Mouse (Mus musculus): ENCODE data around the gene Arhgap18. TPM values are rescaled to one million over a fixed set of nuclear protein-coding genes. Genes with fewer than 3 reads are reported as not detected.
"Not testable (repeated sequence)": the region's sequence is repeated elsewhere in the genome, so short reads cannot be mapped to it uniquely, and the experiment has no call there.

The Arhgap18 gene
- polyA plus RNA-seq, 1 experiment from 2014 or later = 45.1 TPM

DNA sequence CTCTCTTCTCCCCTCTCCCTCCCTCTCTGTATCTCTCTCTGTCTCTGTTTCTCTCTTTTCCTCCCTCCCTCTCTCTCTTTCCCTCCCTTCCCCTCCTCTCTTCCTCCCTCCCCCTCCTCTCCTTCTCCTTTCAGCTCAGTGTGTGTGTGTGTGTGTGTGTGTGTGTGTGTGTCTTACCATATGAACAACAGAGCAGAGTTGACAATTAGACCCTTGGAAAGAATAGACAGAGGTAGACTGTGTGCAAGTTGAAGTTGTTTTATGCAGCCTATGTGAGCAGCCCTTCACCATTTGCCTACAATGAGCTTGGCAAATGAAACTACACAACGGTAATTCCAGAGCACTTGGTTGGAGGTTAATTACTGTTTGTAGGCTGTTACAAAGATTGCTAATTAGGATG is 159.6 kb downstream of the Arhgap18 start:
- Histone ChIP-seq H3K4me3 (ENCODE audit: low read depth, low read length) (no peak overlapping the region), H3K4me2 (replicated peaks; ENCODE audit: low read depth, low read length) (no peak overlapping the region), H3K36me3 (ENCODE audit: control insufficient read depth, insufficient read depth, low read length) (no peaks in the 10 kb centered on the region), H3K27ac (ENCODE audit: low read length) (no peak overlapping the region), H3K27me3 (ENCODE audit: control insufficient read depth, insufficient read depth, low read length) (no peaks in the 10 kb centered on the region), H3K9ac (replicated peaks; ENCODE audit: low read depth, low read length) (no peak overlapping the region), H3K4me1 (ENCODE audit: control insufficient read depth, insufficient read depth, low read length) (no peaks in the 10 kb centered on the region), H3K9me3 (ENCODE audit: control insufficient read depth, low read depth, low read length) (no peaks in the 10 kb centered on the region)
- WGBS = 85% methylated on average over 1 of the region's 1 CpGs
- no peak for ATAC-seq (ENCODE audit: insufficient number of reproducible peaks, insufficient read depth, low FRiP score, low read depth)

DNA sequence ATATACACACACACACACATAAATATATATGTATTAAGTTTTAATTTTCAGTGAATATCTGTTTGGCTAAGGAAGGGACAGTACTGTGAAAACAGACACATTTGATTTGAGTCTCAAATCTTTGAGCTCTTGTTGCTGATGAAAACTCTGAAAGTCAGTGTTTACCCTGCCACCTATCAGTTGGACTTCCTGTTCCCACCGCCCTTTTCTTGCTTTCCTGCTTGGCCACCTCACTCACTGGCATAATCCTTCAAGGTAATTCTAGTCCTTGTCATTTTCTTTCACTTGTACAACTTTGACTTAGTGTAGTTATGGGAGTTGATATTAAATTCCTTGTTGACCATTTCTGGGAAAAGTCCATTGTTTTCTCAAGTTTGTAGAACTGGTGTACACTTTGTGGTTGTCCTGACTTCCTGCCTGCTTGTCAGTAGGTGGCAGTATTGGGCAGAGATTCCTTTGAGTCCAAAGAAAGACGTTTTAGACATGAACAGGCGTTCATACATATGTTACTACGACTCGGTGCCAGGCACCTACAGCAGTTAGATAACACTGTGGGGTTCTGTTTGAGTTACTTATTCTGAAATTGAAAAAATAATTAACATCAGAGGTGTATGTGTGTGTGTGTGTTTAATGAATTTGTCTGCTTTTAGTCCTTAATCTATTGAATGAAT is 166.2 kb downstream of the Arhgap18 start:
- Histone ChIP-seq H3K4me2 (replicated peaks; ENCODE audit: low read depth, low read length) (no peak overlapping the region), H3K4me1 (ENCODE audit: control insufficient read depth, insufficient read depth, low read length) (no peaks in the 10 kb centered on the region), H3K4me3 (ENCODE audit: low read depth, low read length) (no peak overlapping the region), H3K9ac (replicated peaks; ENCODE audit: low read depth, low read length) (no peak overlapping the region), H3K27ac (ENCODE audit: low read length) (no peak overlapping the region), H3K9me3 (ENCODE audit: control insufficient read depth, low read depth, low read length) (no peaks in the 10 kb centered on the region), H3K27me3 (ENCODE audit: control insufficient read depth, insufficient read depth, low read length) (no peaks in the 10 kb centered on the region), H3K36me3 (ENCODE audit: control insufficient read depth, insufficient read depth, low read length) (no peaks in the 10 kb centered on the region)
- 37% methylated on average over 5 of the region's 5 CpGs for WGBS
- ATAC-seq (ENCODE audit: insufficient number of reproducible peaks, insufficient read depth, low FRiP score, low read depth) = 0 out of 2 replicates have a peak, but pooled peaks have one; percentile 37

DNA sequence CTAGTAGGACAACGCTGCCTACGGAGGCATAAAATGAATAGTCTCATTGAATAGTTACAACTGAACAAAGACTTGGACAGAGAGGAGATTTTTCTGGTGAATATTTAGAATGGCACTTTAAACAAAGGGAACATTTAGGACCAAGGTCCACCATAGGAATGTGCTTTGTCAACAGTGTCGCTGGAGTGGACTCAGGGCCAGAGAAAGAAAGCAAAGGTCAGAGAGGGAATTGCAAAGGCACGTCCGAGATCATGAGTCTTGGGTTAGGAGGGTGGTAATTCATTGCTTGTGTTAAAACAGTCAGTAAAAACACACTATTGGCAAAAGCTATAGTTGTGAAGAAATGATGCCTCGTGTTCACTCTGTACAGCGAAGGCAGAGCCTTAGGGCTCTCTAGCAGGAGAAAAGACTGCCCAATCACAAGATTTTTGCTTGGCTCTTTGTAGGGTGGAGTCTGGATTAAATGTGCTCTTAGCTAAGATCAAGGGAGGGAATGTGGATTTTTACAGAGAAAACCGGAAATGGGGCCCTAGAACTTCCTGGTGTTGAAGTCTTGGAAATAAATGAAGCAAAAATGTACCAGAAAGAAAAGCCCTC is 167.3 kb downstream of the Arhgap18 start:
- Histone ChIP-seq H3K4me3 (ENCODE audit: low read depth, low read length) (no peak overlapping the region), H3K4me2 (replicated peaks; ENCODE audit: low read depth, low read length) (no peak overlapping the region), H3K36me3 (ENCODE audit: control insufficient read depth, insufficient read depth, low read length) (no peaks in the 10 kb centered on the region), H3K9me3 (ENCODE audit: control insufficient read depth, low read depth, low read length) (no peaks in the 10 kb centered on the region), H3K27me3 (ENCODE audit: control insufficient read depth, insufficient read depth, low read length) (no peaks in the 10 kb centered on the region), H3K9ac (replicated peaks; ENCODE audit: low read depth, low read length) (no peak overlapping the region), H3K27ac (ENCODE audit: low read length) (no peak overlapping the region), H3K4me1 (ENCODE audit: control insufficient read depth, insufficient read depth, low read length) (no peaks in the 10 kb centered on the region)
- no peak for ATAC-seq (ENCODE audit: insufficient number of reproducible peaks, insufficient read depth, low FRiP score, low read depth)
- 51% methylated on average over 8 of the region's 8 CpGs for WGBS

DNA sequence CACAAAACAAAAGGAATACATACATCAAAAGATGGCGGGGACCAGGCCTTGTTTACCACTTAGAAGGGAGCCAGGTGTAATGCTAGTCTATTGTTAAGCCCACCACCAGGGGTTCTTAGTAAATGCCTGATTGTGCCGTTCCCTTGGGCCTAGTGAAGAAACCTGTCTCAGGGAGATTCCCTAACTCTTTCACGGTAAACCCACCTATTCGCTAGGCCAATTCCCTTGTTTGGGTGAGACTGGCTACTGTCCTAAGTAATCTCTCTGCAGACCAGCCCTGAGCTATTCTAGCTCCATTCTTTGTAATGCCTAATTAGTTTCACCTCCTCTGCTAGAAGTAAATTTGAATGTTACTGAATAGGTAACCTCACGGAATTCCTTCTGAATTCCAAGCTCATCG is 182.8 kb downstream of the Arhgap18 start:
- WGBS = 90% methylated on average over 6 of the region's 6 CpGs
- not testable (repeated sequence) for ATAC-seq (ENCODE audit: insufficient number of reproducible peaks, insufficient read depth, low FRiP score, low read depth); H3K36me3 ChIP-seq (ENCODE audit: control insufficient read depth, insufficient read depth, low read length); H3K9me3 ChIP-seq (ENCODE audit: control insufficient read depth, low read depth, low read length); H3K27me3 ChIP-seq (ENCODE audit: control insufficient read depth, insufficient read depth, low read length); H3K9ac ChIP-seq (replicated peaks; ENCODE audit: low read depth, low read length); H3K4me3 ChIP-seq (ENCODE audit: low read depth, low read length); H3K4me1 ChIP-seq (ENCODE audit: control insufficient read depth, insufficient read depth, low read length); H3K27ac ChIP-seq (ENCODE audit: low read length); H3K4me2 ChIP-seq (replicated peaks; ENCODE audit: low read depth, low read length)

DNA sequence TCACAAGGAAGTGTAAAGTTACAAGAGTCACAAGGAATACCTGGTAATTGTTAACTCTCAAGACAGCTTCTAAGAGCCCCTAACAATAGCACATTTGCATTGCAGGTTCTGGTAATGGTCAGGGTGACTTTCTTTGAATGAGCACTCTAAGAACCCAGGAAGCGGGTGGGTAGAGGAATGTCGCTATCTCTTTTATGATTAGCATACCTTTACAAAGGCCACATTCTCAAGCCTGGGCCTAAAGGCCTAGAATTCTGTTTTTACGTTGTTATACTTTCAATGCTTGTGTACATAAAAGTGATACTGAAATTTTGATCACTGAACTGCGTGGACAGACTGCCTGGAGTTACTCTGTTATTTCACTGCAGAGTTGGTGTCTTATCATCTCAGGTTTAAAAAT is 185.2 kb downstream of the Arhgap18 start:
- 83% methylated on average over 4 of the region's 4 CpGs for WGBS
- H3K36me3 ChIP-seq (ENCODE audit: control insufficient read depth, insufficient read depth, low read length); H3K27ac ChIP-seq (ENCODE audit: low read length); H3K9me3 ChIP-seq (ENCODE audit: control insufficient read depth, low read depth, low read length); H3K27me3 ChIP-seq (ENCODE audit: control insufficient read depth, insufficient read depth, low read length); H3K4me3 ChIP-seq (ENCODE audit: low read depth, low read length); H3K4me1 ChIP-seq (ENCODE audit: control insufficient read depth, insufficient read depth, low read length); ATAC-seq (ENCODE audit: insufficient number of reproducible peaks, insufficient read depth, low FRiP score, low read depth); H3K4me2 ChIP-seq (replicated peaks; ENCODE audit: low read depth, low read length); H3K9ac ChIP-seq (replicated peaks; ENCODE audit: low read depth, low read length): not testable (repeated sequence)

DNA sequence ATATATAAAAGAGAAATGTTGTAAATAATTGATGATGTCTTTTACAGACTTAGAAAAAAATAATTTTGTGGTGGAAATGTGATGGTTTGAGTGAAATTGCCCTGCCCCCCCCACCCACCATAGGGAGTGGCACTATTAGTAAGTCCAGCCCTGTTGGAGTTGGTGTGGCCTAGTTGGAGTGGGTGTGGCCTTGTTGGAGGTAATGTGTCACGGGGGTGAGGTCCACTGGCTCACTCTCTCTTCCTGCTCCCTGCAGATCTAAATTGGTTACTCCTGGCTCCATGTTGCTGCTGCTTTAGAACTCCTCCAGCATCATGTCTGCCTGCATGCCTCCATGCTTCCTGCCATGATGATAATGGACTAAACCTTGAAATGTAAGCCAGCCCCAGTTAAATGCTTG is 186.3 kb downstream of the Arhgap18 start:
- Histone ChIP-seq H3K27ac (ENCODE audit: low read length) (no peak overlapping the region), H3K27me3 (ENCODE audit: control insufficient read depth, insufficient read depth, low read length) (no peaks in the 10 kb centered on the region), H3K9me3 (ENCODE audit: control insufficient read depth, low read depth, low read length) (no peaks in the 10 kb centered on the region), H3K4me1 (ENCODE audit: control insufficient read depth, insufficient read depth, low read length) (no peaks in the 10 kb centered on the region), H3K4me2 (replicated peaks; ENCODE audit: low read depth, low read length) (no peak overlapping the region), H3K4me3 (ENCODE audit: low read depth, low read length) (no peak overlapping the region), H3K36me3 (ENCODE audit: control insufficient read depth, insufficient read depth, low read length) (no peaks in the 10 kb centered on the region), H3K9ac (replicated peaks; ENCODE audit: low read depth, low read length) (no peak overlapping the region)
- ATAC-seq (ENCODE audit: insufficient number of reproducible peaks, insufficient read depth, low FRiP score, low read depth) = no peak
- WGBS = 57% methylated on average over 1 of the region's 1 CpGs

DNA sequence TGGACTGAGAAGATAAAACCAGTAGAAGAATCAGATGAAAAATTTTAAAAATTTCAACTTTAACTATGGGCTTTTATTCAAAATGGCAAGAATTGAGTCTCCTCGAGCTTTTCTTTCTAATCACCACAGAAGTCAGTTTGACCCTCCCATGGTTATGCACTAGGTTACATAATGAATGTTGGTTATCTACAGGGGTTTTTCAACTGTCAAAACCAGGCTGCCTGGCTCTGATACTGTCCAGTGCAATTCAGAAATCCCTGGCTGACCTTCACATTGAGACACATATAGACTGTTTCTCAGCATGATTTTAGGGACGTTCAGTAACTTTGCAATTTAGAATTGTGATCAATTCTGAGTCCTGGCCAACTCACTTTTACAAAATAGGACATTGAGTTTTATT is 195.1 kb downstream of the Arhgap18 start:
- no peak for ATAC-seq (ENCODE audit: insufficient number of reproducible peaks, insufficient read depth, low FRiP score, low read depth)
- H3K36me3 ChIP-seq (ENCODE audit: control insufficient read depth, insufficient read depth, low read length) = no peaks in the 10 kb centered on the region
- 69% methylated on average over 2 of the region's 2 CpGs for WGBS
- H3K4me2 ChIP-seq (replicated peaks; ENCODE audit: low read depth, low read length) = no peak overlapping the region
- H3K4me3 ChIP-seq (ENCODE audit: low read depth, low read length) = no peak overlapping the region
- H3K9ac ChIP-seq (replicated peaks; ENCODE audit: low read depth, low read length) = no peak overlapping the region
- H3K9me3 ChIP-seq (ENCODE audit: control insufficient read depth, low read depth, low read length) = no peaks in the 10 kb centered on the region
- H3K4me1 ChIP-seq (ENCODE audit: control insufficient read depth, insufficient read depth, low read length) = no peaks in the 10 kb centered on the region
- H3K27me3 ChIP-seq (ENCODE audit: control insufficient read depth, insufficient read depth, low read length) = no peaks in the 10 kb centered on the region
- H3K27ac ChIP-seq (ENCODE audit: low read length) = no peak overlapping the region

DNA sequence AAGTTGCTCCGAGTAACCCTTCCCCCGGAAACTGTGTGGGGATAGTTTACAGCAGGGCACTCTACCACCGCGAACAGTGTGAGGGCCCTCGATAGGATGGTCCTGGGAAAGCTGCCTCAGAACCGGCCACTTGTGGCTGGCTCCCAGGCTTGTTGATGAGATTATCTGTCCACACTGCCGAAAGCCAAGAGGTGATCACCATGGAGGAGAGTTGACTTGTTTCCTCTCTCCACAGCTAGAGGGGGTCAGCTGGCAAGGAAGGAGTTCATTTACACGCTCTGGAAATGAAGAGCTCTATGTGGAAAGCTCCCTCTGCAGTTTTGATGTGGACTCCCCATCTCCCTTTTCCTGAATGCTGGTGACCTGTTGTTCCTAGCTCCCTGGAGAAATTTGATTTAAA is 196.4 kb downstream of the Arhgap18 start:
- H3K27ac ChIP-seq (ENCODE audit: low read length) = no peak overlapping the region
- H3K27me3 ChIP-seq (ENCODE audit: control insufficient read depth, insufficient read depth, low read length) = no peaks in the 10 kb centered on the region
- WGBS = 71% methylated on average over 8 of the region's 8 CpGs
- H3K9me3 ChIP-seq (ENCODE audit: control insufficient read depth, low read depth, low read length) = no peaks in the 10 kb centered on the region
- no peaks in the 10 kb centered on the region for H3K36me3 ChIP-seq (ENCODE audit: control insufficient read depth, insufficient read depth, low read length)
- H3K4me1 ChIP-seq (ENCODE audit: control insufficient read depth, insufficient read depth, low read length) = no peaks in the 10 kb centered on the region
- no peak overlapping the region for H3K4me2 ChIP-seq (replicated peaks; ENCODE audit: low read depth, low read length)
- no peak overlapping the region for H3K9ac ChIP-seq (replicated peaks; ENCODE audit: low read depth, low read length)
- no peak overlapping the region for H3K4me3 ChIP-seq (ENCODE audit: low read depth, low read length)
- no peak for ATAC-seq (ENCODE audit: insufficient number of reproducible peaks, insufficient read depth, low FRiP score, low read depth)

DNA sequence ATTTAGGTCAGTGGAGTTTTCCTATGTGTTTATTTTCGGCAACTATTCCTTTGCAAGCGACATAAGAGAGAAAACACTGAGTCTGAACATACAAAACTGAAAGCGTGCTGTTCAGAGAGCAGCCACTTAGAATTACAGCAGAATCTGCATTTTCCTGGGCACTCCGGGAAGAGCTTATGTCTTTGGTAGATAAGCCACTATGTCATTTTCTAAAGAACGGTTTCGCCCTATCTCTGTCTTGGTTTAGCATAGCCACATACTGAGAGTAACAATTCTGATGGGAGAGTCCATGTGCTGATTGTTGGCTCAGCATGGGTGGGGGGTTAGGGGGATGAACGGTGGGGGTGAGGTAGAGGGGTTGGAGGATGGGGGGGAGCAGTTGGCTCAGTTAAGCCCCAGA is 197.2 kb downstream of the Arhgap18 start:
- no peak overlapping the region for H3K4me3 ChIP-seq (ENCODE audit: low read depth, low read length)
- H3K27me3 ChIP-seq (ENCODE audit: control insufficient read depth, insufficient read depth, low read length) = no peaks in the 10 kb centered on the region
- 75% methylated on average over 7 of the region's 7 CpGs for WGBS
- no peaks in the 10 kb centered on the region for H3K36me3 ChIP-seq (ENCODE audit: control insufficient read depth, insufficient read depth, low read length)
- no peak overlapping the region for H3K9ac ChIP-seq (replicated peaks; ENCODE audit: low read depth, low read length)
- no peaks in the 10 kb centered on the region for H3K4me1 ChIP-seq (ENCODE audit: control insufficient read depth, insufficient read depth, low read length)
- H3K27ac ChIP-seq (ENCODE audit: low read length) = no peak overlapping the region
- H3K9me3 ChIP-seq (ENCODE audit: control insufficient read depth, low read depth, low read length) = no peaks in the 10 kb centered on the region
- no peak overlapping the region for H3K4me2 ChIP-seq (replicated peaks; ENCODE audit: low read depth, low read length)
- no peak for ATAC-seq (ENCODE audit: insufficient number of reproducible peaks, insufficient read depth, low FRiP score, low read depth)

Measured in stomach, embryonic 14.5 days (tissue).